Mouse (Mus musculus) E14TG2a.4 (cell line): ENCODE data around the gene Rb1.

Source experiments
- H3K27me3 ChIP-seq: 2 replicates; pipeline ENCODE4 v1.6.1; 2014; ENCODE audit warnings: low read length, control low read depth; ENCODE audit not compliant: insufficient read depth
- H3K36me3 ChIP-seq: 2 replicates; pipeline ENCODE4 v1.6.1; 2014; ENCODE audit warnings: low read length, control low read depth; ENCODE audit not compliant: insufficient read depth
- H3K4me1 ChIP-seq: replicated peaks from 2 replicates; pipeline ENCODE4 v1.6.1; 2014; ENCODE audit warnings: low read depth, low read length, control low read depth
- H3K4me3 ChIP-seq: replicated peaks from 2 replicates; pipeline ENCODE4 v1.5.1; 2014; ENCODE audit warnings: mild to moderate bottlenecking, low read length
- H3K9me3 ChIP-seq: 2 replicates; pipeline ENCODE4 v1.6.1; 2014; ENCODE audit warnings: low read length, control low read depth
- CTCF ChIP-seq: conservative IDR thresholded peaks from 2 replicates; pipeline ENCODE4 v1.5.1; 2014; ENCODE audit warnings: low read length
- NANOG ChIP-seq: IDR thresholded peaks from 2 replicates; pipeline ENCODE4 v1.6.1; 2014; ENCODE audit warnings: borderline replicate concordance, low read length, mixed read lengths
- POU5F1 ChIP-seq: IDR thresholded peaks from 2 replicates; pipeline ENCODE4 v1.6.1; 2014; ENCODE audit warnings: low read length, borderline replicate concordance

Gene Rb1

GRCm38 (mm10) chr14:73345614-73346013 lies 20.0 kb upstream of the Rb1 start:
- TF ChIP-seq NANOG (no peak), CTCF (peak; percentile 31)
- H3K9me3 ChIP-seq = no peaks in the 10 kb centered on the region
- H3K36me3 ChIP-seq = no peaks in the 10 kb centered on the region
- peaks cover 4% of the 10 kb centered on the region; the same call in 1 of the 2 replicates for H3K4me1 ChIP-seq
- H3K4me3 ChIP-seq = no peak overlapping the region
- H3K27me3 ChIP-seq = no peaks in the 10 kb centered on the region

- H3K36me3 ChIP-seq = no peaks in the 10 kb centered on the region
- TF ChIP-seq POU5F1 = no peak
- no peak for TF ChIP-seq NANOG
- no peak for TF ChIP-seq CTCF
- no peaks in the 10 kb centered on the region for H3K9me3 ChIP-seq
- H3K4me3 ChIP-seq = no peak overlapping the region
- peaks cover 5% of the 10 kb centered on the region for H3K4me1 ChIP-seq
- peaks cover 6% of the 10 kb centered on the region; the same call in 1 of the 2 replicates for H3K27me3 ChIP-seq
These were observed 14.6 kb upstream of the Rb1 start for GRCm38 (mm10) chr14:73340051-73340755.

- H3K4me3 ChIP-seq = no peak overlapping the region
- TF ChIP-seq NANOG = no peak
- no peak for TF ChIP-seq POU5F1
- no peak for TF ChIP-seq CTCF
- H3K4me1 ChIP-seq = peaks cover 9% of the 10 kb centered on the region
- H3K27me3 ChIP-seq = peaks cover 6% of the 10 kb centered on the region; the same call in 1 of the 2 replicates
- H3K9me3 ChIP-seq = no peaks in the 10 kb centered on the region
- H3K36me3 ChIP-seq = no peaks in the 10 kb centered on the region
These were observed 14.0 kb upstream of the Rb1 start for GRCm38 (mm10) chr14:73339615-73340014.

- peaks cover 9% of the 10 kb centered on the region; the same call in 1 of the 2 replicates for H3K27me3 ChIP-seq
- TF ChIP-seq NANOG (no peak), POU5F1 (no peak), CTCF (no peak)
- no peaks in the 10 kb centered on the region for H3K36me3 ChIP-seq
- peaks cover 9% of the 10 kb centered on the region for H3K4me1 ChIP-seq
- H3K4me3 ChIP-seq = no peak overlapping the region
- H3K9me3 ChIP-seq = no peaks in the 10 kb centered on the region
These were observed 10.9 kb upstream of the Rb1 start for GRCm38 (mm10) chr14:73336316-73337080.

GRCm38 (mm10) chr14:73334926-73335805 lies 9.5 kb upstream of the Rb1 start:
- TF ChIP-seq CTCF (no peak), POU5F1 (no peak), NANOG (no peak)
- Histone ChIP-seq H3K4me1 (peaks cover 9% of the 10 kb centered on the region), H3K36me3 (no peaks in the 10 kb centered on the region), H3K4me3 (no peak overlapping the region), H3K9me3 (no peaks in the 10 kb centered on the region), H3K27me3 (peaks cover 9% of the 10 kb centered on the region; the same call in 1 of the 2 replicates)

GRCm38 (mm10) chr14:73333880-73334279 lies 8.3 kb upstream of the Rb1 start:
- Histone ChIP-seq H3K9me3 (no peaks in the 10 kb centered on the region), H3K4me3 (no peak overlapping the region), H3K4me1 (peaks cover 9% of the 10 kb centered on the region), H3K27me3 (peaks cover 9% of the 10 kb centered on the region; the same call in 1 of the 2 replicates), H3K36me3 (no peaks in the 10 kb centered on the region)
- no peak for TF ChIP-seq POU5F1
- TF ChIP-seq CTCF = no peak
- TF ChIP-seq NANOG = no peak

- H3K4me1 ChIP-seq = peaks cover 19% of the 10 kb centered on the region
- no peaks in the 10 kb centered on the region for H3K36me3 ChIP-seq
- peaks cover 17% of the 10 kb centered on the region for H3K27me3 ChIP-seq
- no peaks in the 10 kb centered on the region for H3K9me3 ChIP-seq
- no peak for TF ChIP-seq CTCF
- TF ChIP-seq NANOG = no peak
- no peak for TF ChIP-seq POU5F1
- H3K4me3 ChIP-seq = no peak overlapping the region
These were observed 5.8 kb upstream of the Rb1 start for GRCm38 (mm10) chr14:73331386-73331785.

- no peak overlapping the region for H3K4me3 ChIP-seq
- H3K9me3 ChIP-seq = no peaks in the 10 kb centered on the region
- H3K27me3 ChIP-seq = peaks cover 16% of the 10 kb centered on the region
- no peaks in the 10 kb centered on the region for H3K36me3 ChIP-seq
- peaks cover 12% of the 10 kb centered on the region for H3K4me1 ChIP-seq
- TF ChIP-seq NANOG (no peak), CTCF (no peak), POU5F1 (no peak)
These were observed 4.2 kb upstream of the Rb1 start for GRCm38 (mm10) chr14:73329871-73330270.
